Mouse (Mus musculus) testis, postnatal 14 days (tissue): ENCODE data around the gene Zbtb11.

Experiments used
- DNase-seq: peaks from one replicate; pipeline ENCODE4 v3.0.0; 2021; ENCODE audit warnings: low spot score

Gene Zbtb11

DNA sequence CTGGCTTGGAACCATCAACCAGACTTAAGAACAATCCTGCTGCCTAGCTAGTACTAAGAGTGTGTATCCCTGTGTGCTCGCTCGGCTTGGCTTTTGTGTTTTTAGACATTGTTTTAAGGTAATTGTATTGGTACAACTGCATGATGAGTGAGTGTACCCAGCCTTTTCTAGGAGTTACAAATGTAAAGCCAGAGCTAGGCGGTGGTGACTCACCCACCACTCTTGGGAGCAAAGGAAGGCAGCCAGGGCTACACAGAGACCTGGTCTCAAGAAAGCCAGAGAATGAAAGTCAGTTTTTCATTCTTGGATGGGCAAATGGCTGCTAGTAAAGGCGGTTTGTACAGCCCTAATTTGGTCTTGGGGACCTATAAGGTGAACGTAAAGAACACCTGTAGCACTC, 3.3 kb upstream of the Zbtb11 start:
- no peak for DNase-seq

DNA sequence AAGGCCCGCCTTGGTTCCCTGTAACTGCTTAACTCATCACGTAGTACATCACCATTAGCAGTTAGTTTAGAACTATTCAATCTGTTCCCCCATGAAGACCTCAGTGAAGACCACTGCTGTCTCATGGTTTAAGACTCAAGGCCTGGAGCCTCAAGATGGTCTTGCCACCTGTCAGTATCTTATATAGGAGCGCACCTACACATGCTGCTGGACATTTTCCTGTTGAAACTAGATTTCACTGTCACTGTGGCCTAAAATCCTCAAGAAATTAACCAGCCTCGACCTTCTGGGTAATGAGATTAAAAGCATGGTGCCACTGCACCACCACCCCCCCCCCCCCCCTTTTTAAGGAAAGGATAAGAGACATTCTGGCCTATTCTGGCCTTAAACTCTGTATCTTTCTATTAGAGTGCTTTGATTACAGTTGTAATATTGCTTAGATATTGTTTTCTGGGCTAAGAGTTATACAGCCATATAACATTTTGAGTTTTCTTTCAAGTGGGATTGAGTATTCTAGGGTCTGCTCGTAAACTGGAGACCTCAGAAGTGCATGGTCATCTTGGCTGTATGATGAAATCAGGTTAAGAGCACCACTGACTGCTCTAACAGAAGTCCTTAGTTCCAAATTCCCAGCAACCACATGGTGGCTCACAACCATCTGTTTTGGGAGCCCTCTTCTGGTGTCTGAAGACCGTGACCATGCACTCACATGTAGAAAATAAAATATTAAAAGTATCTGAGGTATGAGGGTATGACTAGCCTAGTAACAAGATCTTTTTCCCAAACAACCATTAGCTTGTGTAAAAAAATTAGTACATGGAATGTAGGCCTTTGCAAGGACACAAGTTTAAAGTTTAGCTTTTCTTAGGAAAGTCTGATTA, 1.7 kb upstream of the Zbtb11 start:
- no peak for DNase-seq

DNA sequence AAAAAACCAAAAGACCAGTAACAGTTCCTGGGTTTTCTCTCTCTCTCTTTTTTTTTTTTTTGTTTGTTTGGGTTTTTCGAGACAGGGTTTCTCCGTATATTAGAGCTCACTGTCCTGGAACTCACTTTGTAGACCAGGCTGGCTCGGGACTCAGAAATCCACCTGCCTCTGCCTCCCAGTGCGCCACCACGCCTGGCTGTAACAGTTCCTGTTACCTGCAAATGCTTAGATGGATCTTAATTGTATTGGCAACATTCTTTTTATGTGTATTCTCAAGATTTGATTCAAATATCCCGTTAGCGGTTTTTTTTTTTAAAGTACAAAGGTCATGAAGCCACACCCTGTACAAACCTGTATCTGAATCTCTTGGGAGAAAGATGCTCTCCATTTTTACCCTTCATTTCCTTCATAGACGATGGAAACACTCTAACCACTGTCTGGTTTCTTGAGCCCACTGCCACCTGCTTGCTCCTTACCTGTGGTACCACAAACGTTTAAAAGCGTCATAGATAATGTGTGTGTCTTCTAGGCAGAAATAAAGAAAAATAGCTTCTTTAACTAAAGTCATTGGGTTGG, 969 bp upstream of the Zbtb11 start:
- DNase-seq: no peak

DNA sequence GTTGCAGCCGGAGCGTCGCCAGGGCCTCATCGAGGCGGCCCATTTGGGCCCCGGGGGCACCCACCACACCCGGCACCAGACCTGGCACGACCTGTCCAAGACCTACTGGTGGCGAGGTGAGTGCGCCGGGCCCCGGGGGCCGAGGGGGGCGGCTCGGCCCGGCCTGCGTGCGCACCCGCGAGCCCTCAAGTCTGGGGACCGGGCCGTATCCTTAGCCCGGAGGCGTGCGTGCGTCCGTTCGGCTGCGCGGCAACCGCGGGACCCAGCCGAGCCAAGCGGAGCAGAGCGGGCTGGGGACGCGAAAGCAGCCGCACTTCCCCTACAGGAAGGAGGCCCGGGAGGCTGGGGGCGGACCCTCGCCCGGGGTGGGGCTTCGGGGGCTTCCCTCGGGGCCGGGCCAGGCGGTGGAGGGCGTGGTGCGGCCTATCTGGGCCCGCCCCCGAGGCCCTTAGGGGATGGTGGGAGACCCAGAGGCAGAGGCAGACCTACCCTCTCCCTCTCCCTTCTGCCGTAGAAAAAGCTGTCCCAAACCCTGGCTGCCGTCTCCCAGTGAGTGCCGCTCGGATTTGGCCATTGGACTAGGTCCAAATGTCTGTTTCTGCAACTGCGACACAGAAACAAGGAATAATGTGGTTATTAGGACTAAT, 696 bp downstream of the Zbtb11 start:
- peak; percentile 91 for DNase-seq

DNA sequence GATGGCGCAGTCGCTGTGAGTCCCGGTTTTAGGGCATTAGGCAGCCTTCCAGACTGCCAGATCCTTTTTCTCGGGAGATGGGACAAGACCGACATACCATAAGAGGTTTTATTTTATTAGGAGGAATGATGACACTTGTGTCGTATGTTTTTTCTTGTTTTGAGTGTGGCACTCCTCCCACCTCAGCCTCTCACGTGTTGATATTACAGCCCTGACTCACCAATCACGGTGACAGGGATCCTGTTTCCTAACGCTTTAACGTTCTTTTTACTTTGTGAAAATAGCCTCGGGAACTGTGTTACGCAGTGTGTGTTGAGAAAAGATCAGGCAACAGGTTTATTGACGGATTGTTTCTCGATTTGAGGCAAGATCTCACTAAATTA, 1.2 kb downstream of the Zbtb11 start:
- no peak for DNase-seq

DNA sequence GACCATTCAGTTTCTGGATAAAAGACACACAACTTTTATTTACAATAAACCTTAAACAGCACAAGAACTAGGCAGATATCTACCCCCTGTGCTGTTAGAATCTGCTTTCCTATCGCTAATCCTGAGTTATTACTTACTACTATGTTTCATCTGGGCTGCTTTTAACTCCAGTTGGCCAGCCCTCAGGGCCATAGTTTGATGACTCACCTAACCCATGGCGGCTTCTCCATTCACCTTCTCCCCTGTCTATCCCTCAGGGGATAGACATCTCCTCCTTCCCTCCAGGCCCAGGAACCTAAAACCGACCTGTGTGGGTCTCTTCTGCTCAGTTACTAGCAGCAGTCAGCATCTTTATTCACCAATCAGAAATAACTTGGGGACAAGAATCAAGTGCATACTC, 12.3 kb downstream of the Zbtb11 start:
- no peak for DNase-seq

DNA sequence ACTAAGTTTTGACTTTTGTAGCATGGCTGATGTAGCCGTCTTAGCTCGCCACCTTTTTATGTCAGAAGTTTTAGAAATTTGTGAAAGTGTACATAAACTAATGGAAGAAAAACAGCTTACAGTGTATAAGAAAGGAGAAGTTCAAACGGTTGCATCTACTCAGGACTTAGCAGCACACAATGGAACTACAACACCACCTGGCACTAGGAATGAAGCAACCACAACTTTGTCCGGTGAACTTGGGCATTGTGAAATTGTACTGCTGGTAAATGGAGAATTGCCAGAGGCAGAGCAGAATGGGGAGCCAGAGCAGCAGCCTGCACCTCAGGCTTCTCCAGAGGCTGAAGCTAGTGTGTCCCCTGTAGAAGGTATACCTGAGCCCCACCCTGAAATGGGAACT, 16.6 kb downstream of the Zbtb11 start:
- DNase-seq: no peak

DNA sequence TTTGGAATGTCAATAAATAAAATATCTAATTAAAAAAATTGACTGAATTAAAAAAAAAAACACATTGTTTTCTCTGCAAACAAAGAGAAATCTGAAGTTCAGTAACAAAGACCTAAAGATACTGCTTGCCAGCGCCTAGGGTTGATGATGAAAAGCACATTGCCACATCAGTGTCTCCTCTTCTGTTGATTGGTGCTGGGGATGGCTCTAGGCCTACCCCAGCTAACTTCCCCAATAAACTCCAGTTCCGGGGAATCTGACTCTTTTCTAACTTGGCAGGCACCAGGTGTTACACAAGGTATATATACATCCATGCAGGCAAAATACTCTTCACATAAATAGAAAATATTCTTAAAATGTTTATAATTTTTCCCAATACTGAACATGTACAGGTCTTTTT, 20.6 kb downstream of the Zbtb11 start:
- DNase-seq: no peak

DNA sequence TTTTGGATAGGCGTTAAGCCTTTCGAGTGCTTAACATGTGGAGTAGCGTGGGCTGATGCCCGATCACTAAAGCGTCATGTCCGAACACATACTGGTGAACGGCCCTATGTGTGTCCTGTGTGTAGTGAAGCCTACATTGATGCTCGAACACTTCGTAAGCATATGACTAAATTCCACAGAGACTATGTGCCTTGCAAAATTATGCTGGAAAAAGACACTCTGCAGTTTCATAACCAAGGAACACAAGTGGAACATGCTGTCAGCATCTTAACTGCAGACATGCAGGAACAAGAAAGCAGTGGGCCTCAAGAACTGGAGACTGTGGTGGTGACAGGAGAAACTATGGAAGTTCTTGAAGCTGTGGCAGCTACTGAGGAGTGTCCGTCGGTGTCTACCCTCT, 33.1 kb downstream of the Zbtb11 start:
- no peak for DNase-seq

DNA sequence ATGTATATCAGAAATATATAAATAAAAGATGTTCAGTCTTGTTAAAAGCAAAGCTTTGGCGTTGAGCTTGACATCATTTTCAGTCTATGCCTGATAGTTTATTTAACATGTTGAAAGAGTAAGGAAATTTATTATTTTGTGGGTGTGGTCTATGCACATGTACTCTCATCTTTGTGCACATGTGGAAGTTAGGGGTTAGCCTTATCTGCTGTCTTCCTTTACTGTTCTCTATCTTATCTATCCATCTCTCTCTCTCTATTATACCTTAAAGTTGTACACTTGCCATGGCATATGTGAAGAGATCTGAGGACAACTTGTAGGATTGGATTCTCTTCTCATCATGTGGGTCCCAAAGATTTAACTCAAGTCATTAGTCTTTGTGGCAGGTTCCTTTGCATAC, 35.2 kb downstream of the Zbtb11 start:
- no peak for DNase-seq

DNA sequence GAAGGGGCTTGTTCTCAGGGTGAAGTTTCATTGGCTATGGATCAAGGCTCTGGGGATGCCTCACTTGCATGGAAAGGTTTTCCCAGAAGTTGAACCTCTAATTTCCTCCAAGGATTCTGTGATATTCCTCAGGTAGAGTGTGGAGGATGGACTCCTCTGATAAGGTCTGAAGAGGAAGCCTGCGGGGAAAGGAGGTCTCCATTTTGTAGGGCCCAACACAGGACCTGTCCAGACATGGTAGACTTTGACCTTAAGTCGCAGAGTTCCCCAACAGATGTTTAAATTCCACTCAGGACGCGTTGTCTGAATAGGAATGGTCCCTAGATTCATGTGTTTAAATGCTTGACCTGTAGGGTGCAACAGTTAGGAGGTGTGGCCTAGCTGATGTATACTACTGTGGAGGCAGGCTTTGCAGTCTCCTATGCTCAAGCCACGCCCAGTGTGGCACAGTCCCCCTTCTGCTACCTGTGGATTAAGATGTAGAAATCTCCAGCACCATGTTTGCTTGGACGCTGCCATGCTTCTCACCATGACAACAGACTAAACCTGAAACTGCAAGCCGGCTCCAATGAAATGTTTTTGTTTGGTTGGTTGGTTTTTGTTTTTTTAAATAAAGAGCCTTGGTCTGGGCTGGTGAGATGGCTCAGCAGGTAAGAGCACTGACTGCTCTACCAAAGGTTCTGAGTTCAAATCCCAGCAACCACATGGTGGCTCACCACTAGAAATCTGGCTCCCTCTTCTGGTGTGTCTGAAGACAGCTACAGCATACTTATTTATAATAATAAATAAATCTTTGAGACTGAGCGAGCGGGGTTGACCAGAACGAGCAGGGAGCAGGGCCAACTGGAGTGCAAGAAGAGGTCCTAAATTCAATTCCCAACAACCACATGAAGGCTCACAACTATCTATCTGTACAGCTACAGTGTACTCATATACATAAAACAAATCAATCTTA, 39.4 kb downstream of the Zbtb11 start:
- DNase-seq: no peak

DNA sequence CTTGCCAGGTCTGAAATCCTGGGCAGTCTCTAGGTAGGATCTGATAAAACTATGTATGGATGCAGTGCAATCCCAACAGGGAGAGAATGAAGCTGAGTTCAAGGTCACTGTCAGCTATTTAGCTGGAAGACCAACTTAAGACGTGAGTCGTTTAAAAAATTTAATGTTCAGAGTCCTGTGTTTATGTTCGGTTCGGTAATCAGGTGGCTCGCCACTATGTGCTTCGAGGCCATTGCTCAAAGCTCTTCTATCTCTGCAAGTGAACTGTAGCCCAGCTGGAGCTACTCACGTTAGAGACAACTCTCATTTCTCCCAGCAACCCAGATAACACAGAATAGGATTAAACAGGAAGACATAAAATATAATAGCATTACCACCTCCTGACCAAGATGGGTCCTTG, 40.4 kb downstream of the Zbtb11 start:
- no peak for DNase-seq

DNA sequence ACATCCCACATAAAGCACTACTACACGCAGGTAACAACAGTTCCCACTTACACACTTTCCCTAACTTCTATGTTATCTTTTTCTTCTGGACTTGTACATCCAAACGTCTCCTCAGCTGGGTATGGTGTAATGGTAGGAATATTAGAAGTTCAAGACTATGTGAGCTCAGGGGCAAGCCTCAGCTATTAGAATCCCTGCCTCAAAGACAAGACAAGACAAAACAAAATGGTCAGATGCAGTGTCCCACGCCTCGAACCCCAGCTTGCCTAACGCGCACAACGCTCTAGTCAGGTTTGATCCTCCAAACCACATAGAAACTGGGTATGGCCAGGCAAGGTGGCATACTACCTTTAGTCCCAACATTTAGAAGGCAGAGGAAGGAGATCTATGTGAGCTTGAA, 46.0 kb downstream of the Zbtb11 start:
- DNase-seq: no peak

DNA sequence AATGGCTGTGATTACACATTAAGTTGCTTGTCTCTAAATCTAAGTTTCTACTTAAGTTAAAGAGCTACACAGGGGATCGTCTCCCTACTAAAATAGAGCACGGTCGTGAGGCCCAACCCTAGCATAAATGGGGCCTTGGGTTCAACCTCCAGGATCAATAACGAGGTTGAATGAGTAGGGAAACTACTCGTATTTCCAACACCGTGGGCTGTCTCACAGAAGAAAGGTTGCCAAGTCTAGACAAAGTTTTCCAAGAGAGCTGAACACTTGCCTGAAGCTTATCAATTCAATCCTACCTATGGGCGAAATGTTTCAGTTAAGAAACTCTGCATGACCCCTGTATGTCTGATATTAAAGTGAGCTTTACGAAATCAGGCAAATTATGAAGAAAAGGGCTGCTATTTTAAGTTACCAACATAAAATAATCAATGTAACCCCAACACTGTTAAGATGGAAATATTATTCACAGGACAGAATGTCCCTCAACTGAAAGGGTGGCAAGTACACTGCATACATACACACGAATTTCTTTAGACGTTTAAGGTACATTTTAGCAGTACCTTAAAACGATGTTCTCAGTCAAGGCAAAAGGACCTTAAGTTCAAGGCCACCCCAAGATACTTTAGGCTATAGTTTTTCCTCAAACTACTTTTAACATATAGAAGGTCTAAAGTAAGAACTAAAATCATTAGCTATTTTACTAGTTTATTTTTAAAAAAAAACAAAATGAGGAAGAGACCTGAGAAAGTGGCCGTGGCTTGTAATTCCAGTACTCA, 54.4 kb downstream of the Zbtb11 start:
- no peak for DNase-seq

DNA sequence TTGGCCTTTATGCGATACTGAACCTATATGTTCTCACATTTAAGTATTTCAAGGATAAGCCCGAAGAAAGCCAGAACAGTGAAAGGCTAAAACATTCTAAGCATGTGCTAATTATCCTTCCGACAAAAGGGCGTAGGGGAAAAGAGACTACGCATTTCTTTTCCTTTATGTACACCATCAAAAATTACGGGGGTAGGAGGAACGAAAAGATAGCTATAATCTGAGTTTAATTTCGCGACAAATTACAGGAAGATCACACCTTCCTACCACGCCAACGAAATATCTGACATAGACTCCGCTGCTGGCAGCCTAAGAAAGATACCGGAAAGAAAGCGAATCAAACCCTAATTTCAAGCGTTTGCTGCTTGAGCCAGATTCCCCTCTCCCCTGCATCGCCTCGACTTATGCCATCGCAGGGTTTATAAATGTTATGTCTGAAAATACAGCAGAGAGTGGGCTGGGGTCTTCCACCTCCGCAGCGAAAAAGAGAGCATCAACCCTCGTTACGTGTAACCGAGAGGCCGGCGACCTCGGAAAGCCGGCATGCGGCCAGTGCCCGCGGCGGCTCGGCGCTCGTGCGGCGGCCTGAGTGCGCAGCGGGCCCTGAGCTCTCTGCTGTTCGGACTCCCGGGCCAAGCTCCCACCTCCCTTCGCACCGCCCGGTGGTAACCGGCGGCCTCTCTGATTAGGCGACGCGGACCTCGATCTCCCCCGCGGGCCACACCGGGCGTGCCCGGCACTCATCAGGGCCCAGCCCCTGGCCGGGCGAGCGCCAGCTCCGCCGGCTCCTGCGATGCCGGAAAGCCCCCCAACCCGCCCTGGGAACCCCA, 55.3 kb downstream of the Zbtb11 start:
- peak; percentile 83 for DNase-seq

DNA sequence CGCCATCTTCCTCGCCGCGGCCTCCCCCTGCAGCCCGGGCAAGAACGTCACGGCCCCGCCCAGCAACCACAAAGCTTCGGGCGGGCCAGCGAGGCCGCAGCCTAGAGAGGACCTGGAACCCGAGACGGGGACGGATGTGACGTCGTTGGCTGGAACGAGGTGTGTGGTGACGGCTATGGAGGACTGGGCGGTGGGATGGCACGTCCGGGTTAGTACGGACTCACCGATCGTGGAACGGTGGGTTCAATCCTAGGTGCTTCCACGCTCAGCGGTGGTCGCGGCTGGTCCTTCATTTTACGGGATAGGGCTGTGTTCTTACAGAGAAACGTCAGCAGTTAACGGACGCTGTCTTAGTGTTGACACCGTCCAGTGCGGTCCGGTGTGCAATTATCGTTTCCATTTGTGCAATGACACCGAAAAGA, 56.0 kb downstream of the Zbtb11 start, which contains the start of gene Pcnp:
Gene Pcnp (minus strand): TSS at position 79 of the 422 bp plus-strand sequence.
- DNase-seq: peak; percentile 97

DNA sequence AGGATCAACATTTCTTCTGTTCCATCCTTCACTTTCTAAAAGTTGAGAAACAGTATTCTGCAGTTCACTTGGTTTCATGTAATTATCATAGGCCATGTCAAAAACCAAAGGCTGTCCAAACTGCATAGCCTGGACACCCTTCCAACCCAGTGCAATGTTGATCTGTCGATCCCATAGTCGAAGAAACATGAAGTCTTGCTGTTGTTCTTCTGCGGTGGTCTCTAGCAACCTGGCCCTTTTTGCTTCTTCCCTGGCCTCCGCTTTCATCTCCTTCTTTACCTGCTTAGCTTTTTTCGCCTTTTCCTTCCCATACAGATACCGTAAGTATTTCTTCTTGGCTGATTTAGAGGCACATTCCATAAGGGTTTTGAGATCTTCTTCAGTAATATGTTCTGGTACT, 60.9 kb downstream of the Zbtb11 start:
- DNase-seq: no peak

DNA sequence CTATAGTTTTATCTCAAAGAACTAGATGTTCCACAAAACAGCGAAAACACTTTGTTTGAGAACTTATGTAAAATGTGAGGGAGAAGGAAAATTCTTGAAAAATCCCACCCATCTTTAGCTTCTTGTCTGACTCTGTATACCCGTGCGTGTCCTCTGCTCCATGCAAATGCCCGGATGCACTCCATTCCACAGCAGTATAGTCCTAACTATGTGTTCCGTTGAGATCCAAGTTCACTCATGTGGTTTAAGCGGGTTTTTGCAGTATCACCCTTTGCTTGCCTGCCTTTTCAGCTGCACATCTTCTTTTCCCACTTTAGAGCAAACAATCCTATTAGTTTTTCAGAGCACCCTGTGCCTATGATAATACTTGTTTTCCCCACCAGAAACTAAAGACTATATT, 62.8 kb downstream of the Zbtb11 start:
- DNase-seq: peak; percentile 2

DNA sequence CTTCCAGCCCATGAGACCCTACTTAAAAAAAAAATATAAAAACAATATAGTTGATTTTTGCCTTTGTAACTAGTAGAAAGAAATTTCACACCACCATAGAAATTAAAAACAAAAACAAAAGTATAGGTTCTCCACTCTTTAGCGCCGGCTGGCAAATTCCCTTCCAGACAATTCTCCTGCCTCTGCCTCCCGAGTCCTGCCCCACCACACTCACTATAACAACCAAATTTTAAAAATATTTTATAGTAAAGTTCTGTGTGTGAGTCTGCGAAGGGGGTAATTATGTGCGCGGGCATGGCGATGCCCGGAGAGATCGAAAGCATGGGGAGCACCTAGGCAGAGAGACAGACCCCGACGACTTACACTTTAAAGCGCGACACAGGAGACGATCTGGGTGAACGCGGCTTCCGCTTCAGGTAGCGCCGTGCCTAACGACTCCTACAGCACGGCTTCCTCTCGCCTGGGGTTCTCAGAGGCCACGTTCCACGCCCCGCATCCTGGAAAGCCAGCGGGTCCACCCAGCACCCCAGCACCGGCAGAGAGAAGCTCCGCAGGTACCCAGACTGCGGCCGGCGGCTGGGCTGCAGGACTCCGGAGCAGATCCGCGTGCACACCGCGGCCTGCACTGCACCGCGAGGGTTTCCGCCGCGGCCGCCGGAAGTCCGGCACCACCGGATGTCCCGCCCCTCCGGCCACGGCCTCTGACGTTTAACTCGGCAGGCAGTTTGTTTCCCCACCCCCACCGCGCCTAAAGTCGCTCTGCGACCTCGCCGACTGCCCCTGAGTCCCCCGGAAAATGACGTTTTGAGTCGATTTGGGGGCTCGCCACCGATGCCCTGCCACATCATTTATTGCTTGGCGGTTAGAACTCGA, 63.7 kb downstream of the Zbtb11 start, which contains the start of gene Trmt10c:
Gene Trmt10c (minus strand): TSS at position 682 of the 873 bp plus-strand sequence.
- peak; percentile 92 for DNase-seq
